In the genomic region with DNA sequence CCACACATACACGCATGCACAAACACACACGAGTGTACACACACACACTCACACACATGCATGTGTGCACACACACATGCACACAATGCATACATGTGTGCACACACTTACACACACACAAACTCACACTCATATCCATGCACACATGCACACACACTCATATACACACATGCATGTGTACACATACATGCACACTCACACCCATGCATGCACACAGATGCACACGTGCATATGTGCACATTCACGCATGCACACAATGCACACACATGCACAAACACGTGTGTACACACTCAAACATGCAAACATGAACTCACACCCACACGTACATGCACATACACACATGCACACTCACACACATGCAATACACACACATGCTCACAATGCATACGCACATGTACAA, we compare ENCODE assay signal across 21 mouse cellular contexts. TPM values are rescaled to one million over a fixed set of nuclear protein-coding genes. Genes with fewer than 3 reads are reported as not detected.
"Had no signal": no experiment of that assay in that cellular context is flagged by ENCODE, and none has a peak within 500 bp of the region (broad histone marks: within the 10 kb centered on the region; RNA-seq: fewer than 3 reads in every experiment).

No protein-coding gene starts in this region.

- H3K9ac ChIP-seq: neural tube, embryonic 13.5 days; neural tube, embryonic 15.5 days; stomach, embryonic 15.5 days had no signal

- H3K9me3 ChIP-seq: neural tube, embryonic 13.5 days; neural tube, embryonic 15.5 days; stomach, embryonic 15.5 days had no signal

- H3K36me3 ChIP-seq: neural tube, embryonic 13.5 days; neural tube, embryonic 15.5 days; stomach, embryonic 15.5 days had no signal

- H3K27ac ChIP-seq: stomach, embryonic 15.5 days; stomach, postnatal 0 days had no signal

- H3K27me3 ChIP-seq: stomach, embryonic 15.5 days had no signal

- H3K4me3 ChIP-seq: neural tube, embryonic 13.5 days; neural tube, embryonic 15.5 days; stomach, embryonic 15.5 days had no signal

- DNase-seq: retina, postnatal 1 day; right cerebral cortex, adult 18-20 months; right cerebral cortex, postnatal 25 days; right cerebral cortex, postnatal 4 days; spleen, adult 18-20 months; thymus, adult 18-20 months; thymus, adult 2 months; thymus, postnatal 14 days; thymus, postnatal 25 days; thymus, postnatal 36 days; thymus, postnatal 4 days had no signal

- H3K4me1 ChIP-seq: neural tube, embryonic 13.5 days; neural tube, embryonic 15.5 days; stomach, embryonic 15.5 days had no signal

RNA-seq across cellular contexts. Expression of a gene that starts 6.1 kb away (rescaled TPM):
- total RNA-seq: neutrophil, adult 5-6 weeks had no signal
- polyA plus RNA-seq: neural tube, embryonic 13.5 days; small intestine, adult 2 months; spleen, adult 2 months; stomach, embryonic 14.5 days; stomach, embryonic 15.5 days; stomach, embryonic 16.5 days; urinary bladder, adult 2 months had no signal
